Mouse (Mus musculus) liver, embryonic 13.5 days (tissue): ENCODE results near the gene Bend7. TPM values are rescaled to one million over a fixed set of nuclear protein-coding genes. Genes with fewer than 3 reads are reported as not detected.
A peak's percentile ranks its signal among the peaks of the same experiment; 100 is the strongest.

ENCODE experiments used
- ATAC-seq: fragments of 200-750 bp; cut with Nextera tagmentation; 2 replicates; pipeline ENCODE4 v1.8.0; 2017; ENCODE audit warnings: low read depth, mild to moderate bottlenecking, moderate number of reproducible peaks, moderate library complexity
- DNase-seq: peaks from one replicate; pipeline ENCODE4 v3.0.0; 2022
- H3K27ac ChIP-seq: fragments of 300-500 bp; sonication (generic); 2 replicates; pipeline ENCODE4 v1.5.1; 2015; ENCODE audit warnings: moderate library complexity, mild to moderate bottlenecking, inconsistent platforms
- H3K27me3 ChIP-seq: fragments of 300-500 bp; sonication (generic); 2 replicates; pipeline ENCODE4 v1.6.1; 2015; ENCODE audit warnings: mild to moderate bottlenecking, inconsistent platforms
- H3K36me3 ChIP-seq: fragments of 300-500 bp; sonication (generic); 2 replicates; pipeline ENCODE4 v1.6.1; 2015; ENCODE audit warnings: mild to moderate bottlenecking, inconsistent platforms
- H3K4me1 ChIP-seq: fragments of 300-500 bp; sonication (generic); replicated peaks from 2 replicates; pipeline ENCODE4 v1.6.1; 2015; ENCODE audit warnings: inconsistent platforms
- H3K4me2 ChIP-seq: fragments of 300-500 bp; sonication (generic); 2 replicates; pipeline ENCODE4 v1.6.1; 2015; ENCODE audit warnings: inconsistent platforms, mild to moderate bottlenecking, moderate library complexity
- H3K4me3 ChIP-seq: fragments of 300-500 bp; sonication (generic); replicated peaks from 2 replicates; pipeline ENCODE4 v1.5.1; 2015; ENCODE audit warnings: mild to moderate bottlenecking, inconsistent platforms
- H3K9ac ChIP-seq: fragments of 300-500 bp; sonication (generic); 2 replicates; pipeline ENCODE4 v1.6.1; 2015; ENCODE audit warnings: mild to moderate bottlenecking, inconsistent platforms
- H3K9me3 ChIP-seq: fragments of 300-500 bp; sonication (generic); replicated peaks from 2 replicates; pipeline ENCODE4 v1.6.1; 2016; ENCODE audit warnings: inconsistent platforms
- WGBS: fragments of 180-500 bp; shearing (Covaris S2); methylation state at CpG from one replicate; pipeline ENCODE4 v1.1.7; 2015; ENCODE audit not compliant: insufficient replicate concordance; 5-methylcytosine and 5-hydroxymethylcytosine counted together
- polyA plus RNA-seq: library from polyadenylated mRNA; unstranded; fragments of >200 nt; fragmentation: Nextera tagmentation; extraction: Ambion mirVana; gene quantifications from 2 replicates; pipeline ENCODE4 v1.2.1, GENCODE M21; 2015

Gene Bend7
- polyA plus RNA-seq, 1 experiment from 2014 or later: 1.4 TPM

DNA sequence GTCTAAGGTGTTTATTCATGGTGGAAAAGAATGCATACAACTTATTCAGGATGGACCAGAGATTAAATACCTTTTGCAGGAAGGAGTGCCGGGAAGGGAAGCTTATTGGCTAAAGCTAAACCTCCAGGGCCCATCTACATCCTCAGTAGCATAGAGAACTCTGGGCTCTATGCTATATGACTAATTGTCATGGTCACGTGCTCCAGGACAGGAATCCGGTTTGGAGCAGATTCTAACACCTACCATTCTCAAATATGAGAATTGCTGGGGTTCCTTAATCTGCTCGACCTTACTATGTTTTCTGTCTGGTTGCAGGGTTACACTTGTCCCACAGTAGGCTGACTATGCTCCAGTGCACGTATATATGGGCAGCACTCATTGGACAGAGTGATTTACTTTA, 110.4 kb downstream of the Bend7 start:
- H3K4me1 ChIP-seq: peaks cover 27% of the 10 kb centered on the region
- no peaks in the 10 kb centered on the region for H3K9me3 ChIP-seq
- H3K27ac ChIP-seq: no peak overlapping the region
- H3K27me3 ChIP-seq: no peaks in the 10 kb centered on the region
- no peak overlapping the region for H3K4me2 ChIP-seq
- H3K9ac ChIP-seq: no peak overlapping the region
- no peak for DNase-seq
- 58% methylated on average over 5 of the region's 5 CpGs for WGBS
- H3K4me3 ChIP-seq: no peak overlapping the region
- no peaks in the 10 kb centered on the region for H3K36me3 ChIP-seq
- ATAC-seq: no peak

GRCm38 (mm10) chr2:4828446-4828997, 110.9 kb downstream of the Bend7 start:
- Histone ChIP-seq H3K4me1 (peaks cover 27% of the 10 kb centered on the region), H3K9ac (no peak overlapping the region), H3K27ac (no peak overlapping the region), H3K4me2 (no peak overlapping the region), H3K36me3 (no peaks in the 10 kb centered on the region), H3K4me3 (no peak overlapping the region), H3K27me3 (no peaks in the 10 kb centered on the region), H3K9me3 (no peaks in the 10 kb centered on the region)
- DNase-seq (no peak), ATAC-seq (no peak)
- WGBS: 69% methylated on average over 6 of the region's 6 CpGs

DNA sequence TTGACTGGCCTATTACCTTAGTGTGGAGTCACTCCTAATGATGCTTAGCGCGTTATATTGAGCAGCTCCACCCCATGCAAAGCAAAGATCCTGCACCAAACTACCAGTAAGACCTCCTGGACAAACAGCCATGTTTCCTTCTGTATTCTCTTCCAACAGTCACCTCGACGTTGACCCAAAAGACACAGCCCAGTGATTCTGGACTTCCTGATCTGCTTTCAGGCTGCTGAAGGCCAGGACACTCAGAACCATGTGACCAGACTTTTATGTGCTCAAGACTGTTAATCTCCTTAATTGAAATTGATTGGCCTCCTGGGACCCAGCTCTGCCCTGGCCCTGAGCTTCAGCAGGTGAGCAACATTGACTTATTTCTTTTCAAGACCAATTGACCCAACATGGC, 111.4 kb downstream of the Bend7 start:
- no peaks in the 10 kb centered on the region for H3K9me3 ChIP-seq
- no peak overlapping the region for H3K9ac ChIP-seq
- 56% methylated on average over 4 of the region's 4 CpGs for WGBS
- no peaks in the 10 kb centered on the region for H3K27me3 ChIP-seq
- ATAC-seq (no peak), DNase-seq (no peak)
- no peak overlapping the region for H3K4me3 ChIP-seq
- no peak overlapping the region for H3K27ac ChIP-seq
- no peak overlapping the region for H3K4me2 ChIP-seq
- H3K36me3 ChIP-seq: no peaks in the 10 kb centered on the region
- H3K4me1 ChIP-seq: peaks cover 27% of the 10 kb centered on the region

DNA sequence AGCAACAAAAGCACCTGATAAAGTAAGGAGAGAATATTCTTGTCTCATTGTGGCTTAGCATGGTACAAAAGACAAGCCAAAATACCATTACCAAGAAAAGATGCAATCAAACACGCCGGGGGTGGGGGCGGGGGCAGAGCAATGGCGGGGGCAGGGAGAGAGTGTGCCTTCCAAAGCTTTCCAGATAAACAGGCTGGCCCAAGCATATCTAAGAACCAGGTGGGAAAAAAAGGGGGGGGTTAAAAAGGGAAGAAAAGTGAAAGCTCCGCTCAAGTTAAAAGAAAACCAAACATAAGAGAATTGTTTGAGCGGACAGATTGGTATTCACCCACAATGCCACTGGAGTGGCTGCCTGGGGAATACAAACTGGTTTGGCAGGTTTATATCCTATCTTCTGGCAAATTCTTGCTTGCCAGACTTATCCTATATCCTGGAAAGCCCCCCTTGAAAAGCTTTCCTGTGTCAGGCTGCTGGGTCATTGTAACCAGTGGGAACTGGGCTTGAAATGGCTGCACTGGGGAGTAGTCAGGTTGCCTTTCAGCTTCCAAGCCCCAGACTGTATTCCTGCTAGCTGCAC, 111.9 kb downstream of the Bend7 start:
- H3K9me3 ChIP-seq: no peaks in the 10 kb centered on the region
- no peak overlapping the region for H3K4me3 ChIP-seq
- H3K27me3 ChIP-seq: no peaks in the 10 kb centered on the region
- WGBS: 55% methylated on average over 6 of the region's 6 CpGs
- ATAC-seq (no peak), DNase-seq (no peak)
- no peak overlapping the region for H3K9ac ChIP-seq
- no peak overlapping the region for H3K27ac ChIP-seq
- no peaks in the 10 kb centered on the region for H3K36me3 ChIP-seq
- peaks cover 27% of the 10 kb centered on the region for H3K4me1 ChIP-seq
- H3K4me2 ChIP-seq: no peak overlapping the region

GRCm38 (mm10) chr2:4831493-4831892, 113.9 kb downstream of the Bend7 start:
- H3K9me3 ChIP-seq: no peaks in the 10 kb centered on the region
- no peak overlapping the region for H3K4me2 ChIP-seq
- no peaks in the 10 kb centered on the region for H3K27me3 ChIP-seq
- H3K27ac ChIP-seq: no peak overlapping the region
- ATAC-seq (peak; percentile 65), DNase-seq (peak; percentile 11)
- H3K36me3 ChIP-seq: no peaks in the 10 kb centered on the region
- peaks cover 27% of the 10 kb centered on the region for H3K4me1 ChIP-seq
- no peak overlapping the region for H3K9ac ChIP-seq
- no peak overlapping the region for H3K4me3 ChIP-seq
- 19% methylated on average over 4 of the region's 4 CpGs for WGBS

- H3K4me3 ChIP-seq: no peak overlapping the region
- peaks cover 27% of the 10 kb centered on the region for H3K4me1 ChIP-seq
- H3K4me2 ChIP-seq: no peak overlapping the region
- WGBS: 56% methylated on average over 4 of the region's 4 CpGs
- no peaks in the 10 kb centered on the region for H3K36me3 ChIP-seq
- no peak overlapping the region for H3K27ac ChIP-seq
- H3K9me3 ChIP-seq: no peaks in the 10 kb centered on the region
- no peak overlapping the region for H3K9ac ChIP-seq
- ATAC-seq (no peak), DNase-seq (no peak)
- H3K27me3 ChIP-seq: no peaks in the 10 kb centered on the region
Observed at GRCm38 (mm10) chr2:4832166-4832565, 114.5 kb downstream of the Bend7 start.

DNA sequence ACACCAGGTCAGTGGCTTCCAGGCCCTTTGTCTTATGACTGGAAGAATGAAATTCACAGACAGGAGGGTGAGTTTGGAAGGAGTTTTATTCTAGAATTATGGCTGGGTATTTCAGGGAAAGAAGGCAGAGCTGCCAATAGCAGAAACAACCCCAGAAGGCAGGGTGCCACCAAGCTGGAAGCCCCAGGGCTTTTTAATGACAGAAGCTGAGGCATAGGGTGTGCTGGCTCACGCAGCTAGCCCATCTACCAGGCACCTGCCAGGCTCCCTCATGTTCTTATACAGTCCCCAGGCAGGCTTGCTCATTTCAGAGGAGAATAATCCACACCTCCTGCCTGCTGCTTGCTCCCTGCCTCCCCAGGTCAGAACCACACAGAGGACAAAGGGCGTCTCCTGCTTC, 131.8 kb downstream of the Bend7 start:
- Histone ChIP-seq H3K4me1 (no peaks in the 10 kb centered on the region), H3K9me3 (no peaks in the 10 kb centered on the region), H3K27ac (no peak overlapping the region), H3K27me3 (no peaks in the 10 kb centered on the region), H3K4me2 (no peak overlapping the region), H3K36me3 (no peaks in the 10 kb centered on the region), H3K9ac (no peak overlapping the region), H3K4me3 (no peak overlapping the region)
- WGBS: 62% methylated on average over 2 of the region's 2 CpGs
- DNase-seq (no peak), ATAC-seq (no peak)

Other genes with a start within 250 kb of the Bend7 start
- 27.3 and 34.2 TPM in 2 replicates for gene Prpf18, start 65.7 kb upstream of the Bend7 start, polyA plus RNA-seq
- gene Sephs1, start 163.7 kb downstream of the Bend7 start, polyA plus RNA-seq: 33.2 and 39.6 TPM in 2 replicates
- gene Phyh, start 201.2 kb downstream of the Bend7 start, polyA plus RNA-seq: 47.6 and 61.5 TPM in 2 replicates